Mouse (Mus musculus): Measurements from ENCODE around the gene Ccdc162. TPM values are rescaled to one million over a fixed set of nuclear protein-coding genes. Genes with fewer than 3 reads are reported as not detected.

Ccdc162 gene
- polyA plus RNA-seq, 1 experiment from 2014 or later = 0.90 TPM

- Histone ChIP-seq H3K4me2 (ENCODE audit: low read length) (no peak overlapping the region), H3K4me1 (ENCODE audit: control insufficient read depth, insufficient read depth, low read length) (no peaks in the 10 kb centered on the region), H3K27ac (ENCODE audit: low read length) (no peak overlapping the region), H3K4me3 (ENCODE audit: low read depth, low read length) (no peak overlapping the region), H3K27me3 (ENCODE audit: control insufficient read depth, insufficient read depth, low read depth, low read length) (no peaks in the 10 kb centered on the region), H3K9me3 (replicated peaks; ENCODE audit: control insufficient read depth, low read length, poor library complexity, severe bottlenecking) (no peaks in the 10 kb centered on the region), H3K9ac (ENCODE audit: low read depth, low read length) (no peak overlapping the region), H3K36me3 (ENCODE audit: control insufficient read depth, insufficient read depth, low read length) (no peaks in the 10 kb centered on the region)
- 95% methylated on average over 11 of the region's 11 CpGs for WGBS
- no peak for ATAC-seq
Observed at GRCm38 (mm10) chr10:41633801-41634200, 82.6 kb downstream of the Ccdc162 start.

GRCm38 (mm10) chr10:41632062-41632461 lies 84.4 kb downstream of the Ccdc162 start:
- no peak overlapping the region for H3K27ac ChIP-seq (ENCODE audit: low read length)
- H3K4me3 ChIP-seq (ENCODE audit: low read depth, low read length) = no peak overlapping the region
- H3K4me2 ChIP-seq (ENCODE audit: low read length) = no peak overlapping the region
- H3K9me3 ChIP-seq (replicated peaks; ENCODE audit: control insufficient read depth, low read length, poor library complexity, severe bottlenecking) = no peaks in the 10 kb centered on the region
- no peak overlapping the region for H3K9ac ChIP-seq (ENCODE audit: low read depth, low read length)
- 100% methylated on average over 1 of the region's 1 CpGs for WGBS
- ATAC-seq = no peak
- no peaks in the 10 kb centered on the region for H3K4me1 ChIP-seq (ENCODE audit: control insufficient read depth, insufficient read depth, low read length)
- H3K27me3 ChIP-seq (ENCODE audit: control insufficient read depth, insufficient read depth, low read depth, low read length) = no peaks in the 10 kb centered on the region
- H3K36me3 ChIP-seq (ENCODE audit: control insufficient read depth, insufficient read depth, low read length) = no peaks in the 10 kb centered on the region

GRCm38 (mm10) chr10:41626996-41627395 lies 89.4 kb downstream of the Ccdc162 start:
- Histone ChIP-seq H3K27ac (ENCODE audit: low read length) (no peak overlapping the region), H3K4me3 (ENCODE audit: low read depth, low read length) (no peak overlapping the region), H3K27me3 (ENCODE audit: control insufficient read depth, insufficient read depth, low read depth, low read length) (no peaks in the 10 kb centered on the region), H3K4me2 (ENCODE audit: low read length) (no peak overlapping the region), H3K4me1 (ENCODE audit: control insufficient read depth, insufficient read depth, low read length) (no peaks in the 10 kb centered on the region), H3K36me3 (ENCODE audit: control insufficient read depth, insufficient read depth, low read length) (no peaks in the 10 kb centered on the region), H3K9ac (ENCODE audit: low read depth, low read length) (no peak overlapping the region), H3K9me3 (replicated peaks; ENCODE audit: control insufficient read depth, low read length, poor library complexity, severe bottlenecking) (no peaks in the 10 kb centered on the region)
- 76% methylated on average over 3 of the region's 3 CpGs for WGBS
- no peak for ATAC-seq

- H3K36me3 ChIP-seq (ENCODE audit: control insufficient read depth, insufficient read depth, low read length) = no peaks in the 10 kb centered on the region
- H3K4me2 ChIP-seq (ENCODE audit: low read length) = no peak overlapping the region
- ATAC-seq = no peak
- no peak overlapping the region for H3K9ac ChIP-seq (ENCODE audit: low read depth, low read length)
- H3K4me1 ChIP-seq (ENCODE audit: control insufficient read depth, insufficient read depth, low read length) = no peaks in the 10 kb centered on the region
- WGBS = 93% methylated on average over 2 of the region's 2 CpGs
- no peaks in the 10 kb centered on the region for H3K27me3 ChIP-seq (ENCODE audit: control insufficient read depth, insufficient read depth, low read depth, low read length)
- H3K9me3 ChIP-seq (replicated peaks; ENCODE audit: control insufficient read depth, low read length, poor library complexity, severe bottlenecking) = no peaks in the 10 kb centered on the region
- H3K4me3 ChIP-seq (ENCODE audit: low read depth, low read length) = no peak overlapping the region
- no peak overlapping the region for H3K27ac ChIP-seq (ENCODE audit: low read length)
Observed at GRCm38 (mm10) chr10:41619988-41620387, 96.4 kb downstream of the Ccdc162 start.

- H3K36me3 ChIP-seq (ENCODE audit: control insufficient read depth, insufficient read depth, low read length) = no peaks in the 10 kb centered on the region
- H3K4me1 ChIP-seq (ENCODE audit: control insufficient read depth, insufficient read depth, low read length) = no peaks in the 10 kb centered on the region
- no peaks in the 10 kb centered on the region for H3K27me3 ChIP-seq (ENCODE audit: control insufficient read depth, insufficient read depth, low read depth, low read length)
- H3K9ac ChIP-seq (ENCODE audit: low read depth, low read length) = no peak overlapping the region
- no peak overlapping the region for H3K4me2 ChIP-seq (ENCODE audit: low read length)
- no peak overlapping the region for H3K27ac ChIP-seq (ENCODE audit: low read length)
- H3K9me3 ChIP-seq (replicated peaks; ENCODE audit: control insufficient read depth, low read length, poor library complexity, severe bottlenecking) = no peaks in the 10 kb centered on the region
- no peak overlapping the region for H3K4me3 ChIP-seq (ENCODE audit: low read depth, low read length)
- WGBS = 88% methylated on average over 4 of the region's 4 CpGs
- ATAC-seq = no peak
Observed at GRCm38 (mm10) chr10:41615487-41615886, 100.9 kb downstream of the Ccdc162 start.

GRCm38 (mm10) chr10:41611941-41612340 lies 104.5 kb downstream of the Ccdc162 start:
- ATAC-seq = no peak
- H3K4me2 ChIP-seq (ENCODE audit: low read length) = no peak overlapping the region
- no peak overlapping the region for H3K27ac ChIP-seq (ENCODE audit: low read length)
- no peaks in the 10 kb centered on the region for H3K36me3 ChIP-seq (ENCODE audit: control insufficient read depth, insufficient read depth, low read length)
- H3K27me3 ChIP-seq (ENCODE audit: control insufficient read depth, insufficient read depth, low read depth, low read length) = no peaks in the 10 kb centered on the region
- no peaks in the 10 kb centered on the region for H3K4me1 ChIP-seq (ENCODE audit: control insufficient read depth, insufficient read depth, low read length)
- no peaks in the 10 kb centered on the region for H3K9me3 ChIP-seq (replicated peaks; ENCODE audit: control insufficient read depth, low read length, poor library complexity, severe bottlenecking)
- no peak overlapping the region for H3K4me3 ChIP-seq (ENCODE audit: low read depth, low read length)
- no peak overlapping the region for H3K9ac ChIP-seq (ENCODE audit: low read depth, low read length)
- WGBS = 83% methylated on average over 5 of the region's 5 CpGs

- H3K4me2 ChIP-seq (ENCODE audit: low read length) = no peak overlapping the region
- no peaks in the 10 kb centered on the region for H3K4me1 ChIP-seq (ENCODE audit: control insufficient read depth, insufficient read depth, low read length)
- H3K4me3 ChIP-seq (ENCODE audit: low read depth, low read length) = no peak overlapping the region
- ATAC-seq = no peak
- H3K9me3 ChIP-seq (replicated peaks; ENCODE audit: control insufficient read depth, low read length, poor library complexity, severe bottlenecking) = no peaks in the 10 kb centered on the region
- no peaks in the 10 kb centered on the region for H3K36me3 ChIP-seq (ENCODE audit: control insufficient read depth, insufficient read depth, low read length)
- no peak overlapping the region for H3K9ac ChIP-seq (ENCODE audit: low read depth, low read length)
- no peak overlapping the region for H3K27ac ChIP-seq (ENCODE audit: low read length)
- H3K27me3 ChIP-seq (ENCODE audit: control insufficient read depth, insufficient read depth, low read depth, low read length) = no peaks in the 10 kb centered on the region
- 79% methylated on average over 1 of the region's 1 CpGs for WGBS
Observed at GRCm38 (mm10) chr10:41609475-41609874, 107.0 kb downstream of the Ccdc162 start.

- H3K36me3 ChIP-seq (ENCODE audit: control insufficient read depth, insufficient read depth, low read length) = no peaks in the 10 kb centered on the region
- H3K9me3 ChIP-seq (replicated peaks; ENCODE audit: control insufficient read depth, low read length, poor library complexity, severe bottlenecking) = no peaks in the 10 kb centered on the region
- no peak for ATAC-seq
- H3K27me3 ChIP-seq (ENCODE audit: control insufficient read depth, insufficient read depth, low read depth, low read length) = no peaks in the 10 kb centered on the region
- WGBS = 86% methylated on average over 3 of the region's 3 CpGs
- no peaks in the 10 kb centered on the region for H3K4me1 ChIP-seq (ENCODE audit: control insufficient read depth, insufficient read depth, low read length)
- no peak overlapping the region for H3K4me3 ChIP-seq (ENCODE audit: low read depth, low read length)
- no peak overlapping the region for H3K9ac ChIP-seq (ENCODE audit: low read depth, low read length)
- no peak overlapping the region for H3K4me2 ChIP-seq (ENCODE audit: low read length)
- H3K27ac ChIP-seq (ENCODE audit: low read length) = no peak overlapping the region
Observed at GRCm38 (mm10) chr10:41608485-41608884, 107.9 kb downstream of the Ccdc162 start.

GRCm38 (mm10) chr10:41602667-41603066 lies 113.8 kb downstream of the Ccdc162 start:
- H3K36me3 ChIP-seq (ENCODE audit: control insufficient read depth, insufficient read depth, low read length) = no peaks in the 10 kb centered on the region
- no peak overlapping the region for H3K4me3 ChIP-seq (ENCODE audit: low read depth, low read length)
- H3K27me3 ChIP-seq (ENCODE audit: control insufficient read depth, insufficient read depth, low read depth, low read length) = no peaks in the 10 kb centered on the region
- no peaks in the 10 kb centered on the region for H3K4me1 ChIP-seq (ENCODE audit: control insufficient read depth, insufficient read depth, low read length)
- 91% methylated on average over 1 of the region's 1 CpGs for WGBS
- H3K4me2 ChIP-seq (ENCODE audit: low read length) = no peak overlapping the region
- H3K27ac ChIP-seq (ENCODE audit: low read length) = no peak overlapping the region
- no peak for ATAC-seq
- H3K9ac ChIP-seq (ENCODE audit: low read depth, low read length) = no peak overlapping the region
- H3K9me3 ChIP-seq (replicated peaks; ENCODE audit: control insufficient read depth, low read length, poor library complexity, severe bottlenecking) = no peaks in the 10 kb centered on the region

Measured in midbrain, embryonic 16.5 days (tissue).